In genomic region chr11:99060435-99060834, GRCm38 (mm10) we compare ENCODE assay signal across 11 mouse cellular contexts. TPM values are rescaled to one million over a fixed set of nuclear protein-coding genes. Genes with fewer than 3 reads are reported as not detected.
A peak's percentile ranks its signal among the peaks of the same experiment; 100 is the strongest.
DNase-seq lines count a peak whose midpoint lies in the region; ATAC-seq and TF ChIP-seq lines count a peak whose summit lies in the region.
"Had no signal": no experiment of that assay in that cellular context is flagged by ENCODE, and none has a peak within 500 bp of the region (broad histone marks: within the 10 kb centered on the region; RNA-seq: fewer than 3 reads in every experiment).

No protein-coding gene starts in this region.

- TF ChIP-seq CTCF in stomach, postnatal 0 days (IDR thresholded peaks at IDR 0.05; ENCODE audit: low read depth) = no peak

- H3K36me3 ChIP-seq in intestine, embryonic 16.5 days (ENCODE audit: control insufficient read depth, insufficient read depth, low read length) = no peaks in the 10 kb centered on the region
- H3K36me3 ChIP-seq in intestine, embryonic 15.5 days = no peaks in the 10 kb centered on the region
- no peaks in the 10 kb centered on the region for H3K36me3 ChIP-seq in stomach, postnatal 0 days (ENCODE audit: control insufficient read depth, insufficient read depth, low read length)
- H3K36me3 ChIP-seq in forebrain, embryonic 11.5 days (ENCODE audit: control insufficient read depth, insufficient read depth, low read length) = no peaks in the 10 kb centered on the region

- ATAC-seq in intestine, embryonic 16.5 days = no peak
- ATAC-seq in intestine, embryonic 15.5 days = no peak
- no peak for ATAC-seq in stomach, postnatal 0 days (ENCODE audit: low FRiP score, low TSS enrichment)
- ATAC-seq in forebrain, embryonic 11.5 days (replicated peaks; ENCODE audit: low FRiP score) = no peak
- ATAC-seq: intestine, postnatal 0 days had no signal

- peak overlapping the region; percentile 26; the same call in 1 of the 2 replicates for H3K9ac ChIP-seq in intestine, embryonic 16.5 days (ENCODE audit: low read depth, low read length)
- no peak overlapping the region for H3K9ac ChIP-seq in intestine, embryonic 15.5 days
- 0 out of 2 replicates have a peak overlapping the region, but pooled peaks have one; percentile 18 for H3K9ac ChIP-seq in stomach, postnatal 0 days (ENCODE audit: low read length)
- no peak overlapping the region for H3K9ac ChIP-seq in forebrain, embryonic 11.5 days (ENCODE audit: low read length)

- 68% methylated on average over 3 of the region's 3 CpGs for WGBS in intestine, embryonic 16.5 days
- WGBS in intestine, embryonic 15.5 days = 79% methylated on average over 3 of the region's 3 CpGs
- 60% methylated on average over 3 of the region's 3 CpGs for WGBS in stomach, postnatal 0 days
- WGBS in forebrain, embryonic 11.5 days = 87% methylated on average over 3 of the region's 3 CpGs

- H3K4me3 ChIP-seq in intestine, embryonic 16.5 days (ENCODE audit: low read length) = no peak overlapping the region
- H3K4me3 ChIP-seq in intestine, embryonic 15.5 days (replicated peaks) = no peak overlapping the region
- H3K4me3 ChIP-seq in stomach, postnatal 0 days (ENCODE audit: low read depth, low read length) = no peak overlapping the region
- no peak overlapping the region for H3K4me3 ChIP-seq in forebrain, embryonic 11.5 days (ENCODE audit: low read depth, low read length)

- peaks cover 18% of the 10 kb centered on the region for H3K4me1 ChIP-seq in intestine, embryonic 16.5 days (ENCODE audit: control insufficient read depth, insufficient read depth, low read length)
- H3K4me1 ChIP-seq in intestine, embryonic 15.5 days (replicated peaks) = peaks cover 15% of the 10 kb centered on the region
- H3K4me1 ChIP-seq in stomach, postnatal 0 days (replicated peaks; ENCODE audit: control insufficient read depth, insufficient read depth) = no peaks in the 10 kb centered on the region
- peaks cover 5% of the 10 kb centered on the region; the same call in 1 of the 2 replicates for H3K4me1 ChIP-seq in forebrain, embryonic 11.5 days (replicated peaks; ENCODE audit: control insufficient read depth, insufficient read depth, low read length)

- peak; percentile 67 for DNase-seq in adrenal gland, postnatal 14 days
- no peak for DNase-seq in adrenal gland, postnatal 4 days (ENCODE audit: low spot score in 2 of 2)
- DNase-seq in testis, postnatal 10 days (ENCODE audit: low spot score) = peak; percentile 66
- no peak for DNase-seq in testis, postnatal 14 days (ENCODE audit: low spot score)
- no peak for DNase-seq in stomach, postnatal 0 days (ENCODE audit: low spot score)
- DNase-seq in forebrain, embryonic 11.5 days (ENCODE audit: low spot score) = no peak
- DNase-seq: cerebellum, postnatal 25 days; thymus, postnatal 14 days had no signal

- peaks cover 9% of the 10 kb centered on the region for H3K9me3 ChIP-seq in intestine, embryonic 16.5 days (ENCODE audit: control insufficient read depth, low read length)
- no peaks in the 10 kb centered on the region for H3K9me3 ChIP-seq in intestine, embryonic 15.5 days
- H3K9me3 ChIP-seq in stomach, postnatal 0 days (ENCODE audit: control insufficient read depth, low read length) = no peaks in the 10 kb centered on the region
- H3K9me3 ChIP-seq in forebrain, embryonic 11.5 days (ENCODE audit: control insufficient read depth, low read length) = no peaks in the 10 kb centered on the region

- no peak for TF ChIP-seq EP300 in stomach, postnatal 0 days (optimal IDR thresholded peaks at IDR 0.05)

- H3K4me2 ChIP-seq in intestine, embryonic 16.5 days (ENCODE audit: low read depth, low read length) = no peak overlapping the region
- no peak overlapping the region for H3K4me2 ChIP-seq in intestine, embryonic 15.5 days (replicated peaks)
- no peak overlapping the region for H3K4me2 ChIP-seq in stomach, postnatal 0 days (replicated peaks; ENCODE audit: low read depth)
- no peak overlapping the region for H3K4me2 ChIP-seq in forebrain, embryonic 11.5 days (ENCODE audit: low read depth, low read length, severe bottlenecking)

- no peaks in the 10 kb centered on the region for H3K27me3 ChIP-seq in intestine, embryonic 16.5 days (replicated peaks; ENCODE audit: control insufficient read depth, insufficient read depth, low read length)
- no peaks in the 10 kb centered on the region for H3K27me3 ChIP-seq in intestine, embryonic 15.5 days (replicated peaks)
- H3K27me3 ChIP-seq in stomach, postnatal 0 days (ENCODE audit: control insufficient read depth, insufficient read depth, low read length) = no peaks in the 10 kb centered on the region
- H3K27me3 ChIP-seq in forebrain, embryonic 11.5 days (ENCODE audit: control insufficient read depth, insufficient read depth, low read length) = no peaks in the 10 kb centered on the region

- H3K27ac ChIP-seq in intestine, embryonic 16.5 days (ENCODE audit: low read length) = no peak overlapping the region
- H3K27ac ChIP-seq in intestine, embryonic 15.5 days = no peak overlapping the region
- H3K27ac ChIP-seq in stomach, postnatal 0 days (replicated peaks) = peak overlapping the region; percentile 53
- no peak overlapping the region for H3K27ac ChIP-seq in forebrain, embryonic 11.5 days (ENCODE audit: low read depth, low read length)

RNA-seq across cellular contexts. Expression of gene Igfbp4, which starts 19.4 kb away (rescaled TPM):
- 112 and 219 TPM in 2 replicates for total RNA-seq in adrenal gland, postnatal 14 days (2021)
- total RNA-seq in adrenal gland, postnatal 4 days (2021) = 100 to 1,000 TPM; 223 to 254 TPM
- 345 and 352 TPM in 2 replicates for polyA plus RNA-seq in intestine, embryonic 16.5 days (2015; fragmentation: Nextera tagmentation; extraction: Ambion mirVana)
- 426 and 441 TPM in 2 replicates for polyA plus RNA-seq in intestine, embryonic 15.5 days (2015; fragmentation: Nextera tagmentation; extraction: Ambion mirVana)
- polyA plus RNA-seq in stomach, postnatal 0 days (2015; fragmentation: Nextera tagmentation; extraction: Ambion mirVana) = 228 and 244 TPM in 2 replicates
- polyA plus RNA-seq in forebrain, embryonic 11.5 days (2014; fragmentation: Nextera tagmentation; extraction: Ambion mirVana) = 246 and 252 TPM in 2 replicates

RNA-seq across cellular contexts. Expression of gene Tns4, which starts 28.7 kb away (rescaled TPM):
- 0.52 and 0.90 TPM in 2 replicates for total RNA-seq in adrenal gland, postnatal 14 days (2021)
- total RNA-seq in adrenal gland, postnatal 4 days (2021) = under 1 TPM; 0.31 to 0.51 TPM
- 0.65 and 1.3 TPM in 2 replicates for polyA plus RNA-seq in intestine, embryonic 16.5 days (2015; fragmentation: Nextera tagmentation; extraction: Ambion mirVana)
- 0.58 and 0.93 TPM in 2 replicates for polyA plus RNA-seq in intestine, embryonic 15.5 days (2015; fragmentation: Nextera tagmentation; extraction: Ambion mirVana)
- 0.82 and 1.1 TPM in 2 replicates for polyA plus RNA-seq in stomach, postnatal 0 days (2015; fragmentation: Nextera tagmentation; extraction: Ambion mirVana)
- 0.27 and 0.65 TPM in 2 replicates for polyA plus RNA-seq in forebrain, embryonic 11.5 days (2014; fragmentation: Nextera tagmentation; extraction: Ambion mirVana)

RNA-seq across cellular contexts. Expression of gene Top2a, which starts 36.4 kb away (rescaled TPM):
- total RNA-seq in adrenal gland, postnatal 14 days (2021) = 52.0 and 70.5 TPM in 2 replicates
- 100 to 1,000 TPM in 1 of 2 experiments, 10 to 100 TPM in 1; 97.3 to 114 TPM for total RNA-seq in adrenal gland, postnatal 4 days (2021)
- polyA plus RNA-seq in intestine, embryonic 16.5 days (2015; fragmentation: Nextera tagmentation; extraction: Ambion mirVana) = 132 and 149 TPM in 2 replicates
- polyA plus RNA-seq in intestine, embryonic 15.5 days (2015; fragmentation: Nextera tagmentation; extraction: Ambion mirVana) = 183 and 194 TPM in 2 replicates
- polyA plus RNA-seq in stomach, postnatal 0 days (2015; fragmentation: Nextera tagmentation; extraction: Ambion mirVana) = 31.6 and 44.5 TPM in 2 replicates
- 446 and 476 TPM in 2 replicates for polyA plus RNA-seq in forebrain, embryonic 11.5 days (2014; fragmentation: Nextera tagmentation; extraction: Ambion mirVana)

Comparison
In these comparisons a context has a peak if more than half of its experiments do, and no peak if none do; other contexts are left out.
1. DNase-seq: peak in adrenal gland, postnatal 14 days (single experiment) and testis, postnatal 10 days (single experiment); none in adrenal gland, postnatal 4 days (0 of 2), testis, postnatal 14 days (single experiment), stomach, postnatal 0 days (single experiment) and forebrain, embryonic 11.5 days (single experiment).
2. H3K9ac ChIP-seq: peak in intestine, embryonic 16.5 days (single experiment) and stomach, postnatal 0 days (single experiment); none in intestine, embryonic 15.5 days (single experiment) and forebrain, embryonic 11.5 days (single experiment).